Comparison of ENCODE assay signal across 8 mouse cellular contexts in genomic region chr5:118294086-118294864, GRCm38 (mm10). TPM values are rescaled to one million over a fixed set of nuclear protein-coding genes. Genes with fewer than 3 reads are reported as not detected.
DNase-seq lines count a peak whose midpoint lies in the region; ATAC-seq and TF ChIP-seq lines count a peak whose summit lies in the region.

No protein-coding gene starts in this region.

- ATAC-seq in liver, embryonic 16.5 days (ENCODE audit: low read depth) = peak; percentile 85

- no peak for TF ChIP-seq POLR2A in cerebellum, adult 2 months (IDR thresholded peaks at IDR 0.05; ENCODE audit: borderline replicate concordance, insufficient read depth, low read length)

- H3K4me3 ChIP-seq in cerebellum, adult 2 months (replicated peaks; ENCODE audit: insufficient read depth, low read depth, low read length) = peak overlapping the region; percentile 17
- H3K4me3 ChIP-seq in layer of hippocampus, adult 2 months = peak overlapping the region; percentile 28
- peak overlapping the region; percentile 5; the same call in 1 of the 2 replicates for H3K4me3 ChIP-seq in liver, embryonic 16.5 days (ENCODE audit: low read depth, low read length)

- H3K4me2 ChIP-seq in liver, embryonic 16.5 days (ENCODE audit: low read depth, low read length) = 0 out of 2 replicates have a peak overlapping the region, but pooled peaks have one; percentile 6

- H3K4me1 ChIP-seq in cerebellum, adult 2 months (ENCODE audit: control insufficient read depth, insufficient read depth, low read length) = peaks cover 7% of the 10 kb centered on the region
- peaks cover 5% of the 10 kb centered on the region for H3K4me1 ChIP-seq in liver, embryonic 16.5 days (ENCODE audit: control insufficient read depth, low read depth, low read length)

- 3% methylated on average over 23 of the region's 23 CpGs for WGBS in cerebellum, adult 2 months
- WGBS in liver, embryonic 16.5 days (ENCODE audit: insufficient replicate concordance) = 42% methylated on average over 23 of the region's 23 CpGs

- DNase-seq in NIH3T3 (ENCODE audit: low read depth) = peak; percentile 100
- peak; percentile 73 to 83 for DNase-seq in cerebellum, adult 2 months
- peak; percentile 69 to 87 for DNase-seq in frontal cortex, adult 2 months (ENCODE audit: extremely low spot score in 1 of 2, low spot score in 1 of 2)
- DNase-seq in heart, postnatal 4 days = peak; percentile 94
- peak; percentile 74 to 82 for DNase-seq in layer of hippocampus, adult 2 months (ENCODE audit: low spot score in 2 of 2)
- peak; percentile 89 for DNase-seq in right cerebral cortex, adult 18-20 months
- no peak for DNase-seq in T-cell, adult 2 months (ENCODE audit: low spot score)

- TF ChIP-seq CTCF in cerebellum, adult 2 months (IDR thresholded peaks at IDR 0.05; ENCODE audit: borderline replicate concordance, insufficient read depth, low read depth, low read length) = no peak
- peak; percentile 29; the same call in 1 of the 2 replicates for TF ChIP-seq CTCF in layer of hippocampus, adult 2 months (conservative IDR thresholded peaks at IDR 0.05)

- H3K27ac ChIP-seq in cerebellum, adult 2 months (ENCODE audit: insufficient read depth, low read length) = no peak overlapping the region
- H3K27ac ChIP-seq in layer of hippocampus, adult 2 months = peak overlapping the region; percentile 54
- H3K27ac ChIP-seq in liver, embryonic 16.5 days (ENCODE audit: low read length) = peak overlapping the region; percentile 55; the same call in 1 of the 2 replicates

- H3K9ac ChIP-seq in liver, embryonic 16.5 days (ENCODE audit: low read depth, low read length) = no peak overlapping the region

- no peaks in the 10 kb centered on the region for H3K9me3 ChIP-seq in liver, embryonic 16.5 days (replicated peaks; ENCODE audit: control insufficient read depth, low read length)

- no peaks in the 10 kb centered on the region for H3K36me3 ChIP-seq in liver, embryonic 16.5 days (ENCODE audit: control insufficient read depth, insufficient read depth)

- no peaks in the 10 kb centered on the region for H3K27me3 ChIP-seq in cerebellum, adult 2 months (ENCODE audit: control insufficient read depth, insufficient read depth, low read length)
- no peaks in the 10 kb centered on the region for H3K27me3 ChIP-seq in liver, embryonic 16.5 days (ENCODE audit: control insufficient read depth, insufficient read depth, low read depth, low read length)

RNA-seq across cellular contexts. Expression of gene 2410131K14Rik, which starts 49.2 kb away (rescaled TPM):
- 23.6 and 24.7 TPM in 2 replicates for polyA plus RNA-seq in cerebellum, adult 2 months (2012; rRNA removed)
- polyA plus RNA-seq in frontal cortex, adult 2 months (2012; rRNA removed) = 14.4 and 14.9 TPM in 2 replicates
- total RNA-seq in heart, postnatal 4 days (2021) = 1 to 10 TPM; 5.8 to 6.3 TPM
- total RNA-seq in layer of hippocampus, adult 2 months (2021) = 10 to 100 TPM; 13.8 to 14.5 TPM
- polyA plus RNA-seq in liver, embryonic 16.5 days (2015; fragmentation: Nextera tagmentation; extraction: Ambion mirVana) = 1.2 and 1.3 TPM in 2 replicates

RNA-seq across cellular contexts. Expression of gene Rnft2, which starts 49.4 kb away (rescaled TPM):
- 53.8 and 63.7 TPM in 2 replicates for polyA plus RNA-seq in cerebellum, adult 2 months (2012; rRNA removed)
- 58.6 and 59.2 TPM in 2 replicates for polyA plus RNA-seq in frontal cortex, adult 2 months (2012; rRNA removed)
- 1 to 10 TPM; 2.5 to 2.9 TPM for total RNA-seq in heart, postnatal 4 days (2021)
- total RNA-seq in layer of hippocampus, adult 2 months (2021) = 10 to 100 TPM; 68.1 to 71.9 TPM
- polyA plus RNA-seq in liver, embryonic 16.5 days (2015; fragmentation: Nextera tagmentation; extraction: Ambion mirVana) = 0.19 TPM in 2 replicates

Comparison
In these comparisons a context has a peak if more than half of its experiments do, and no peak if none do; other contexts are left out.
1. RNA of gene Rnft2, which starts 49.4 kb away (polyA plus RNA-seq): 58.6 to 59.2 TPM in frontal cortex, adult 2 months and 53.8 to 63.7 TPM in cerebellum, adult 2 months; 0.19 TPM in liver, embryonic 16.5 days; every median in the first group is over 10 times any median in the second.
2. Peak in every context shown above with its lines, with median percentiles within 50 percentile points of each other: H3K4me3 ChIP-seq.